Mouse (Mus musculus): Measurements from ENCODE around the gene Camk2g. TPM values are rescaled to one million over a fixed set of nuclear protein-coding genes. Genes with fewer than 3 reads are reported as not detected.
"Not testable (repeated sequence)": the region's sequence is repeated elsewhere in the genome, so short reads cannot be mapped to it uniquely, and the experiment has no call there.

The Camk2g gene
- polyA plus RNA-seq, 1 experiment from 2014 or later = 43.7 TPM

- WGBS = 85% methylated on average over 10 of the region's 10 CpGs
- no peak overlapping the region for H3K9ac ChIP-seq (ENCODE audit: low read length)
- peaks cover 32% of the 10 kb centered on the region for H3K36me3 ChIP-seq (ENCODE audit: control insufficient read depth, insufficient read depth, low read length)
- no peak overlapping the region for H3K27ac ChIP-seq (ENCODE audit: low read length)
- H3K4me3 ChIP-seq (replicated peaks; ENCODE audit: low read length) = no peak overlapping the region
- H3K27me3 ChIP-seq (ENCODE audit: control insufficient read depth, insufficient read depth, low read length) = no peaks in the 10 kb centered on the region
- no peak overlapping the region for H3K4me2 ChIP-seq (ENCODE audit: low read depth, low read length)
- ATAC-seq (ENCODE audit: insufficient read depth, low FRiP score) = no peak
- H3K4me1 ChIP-seq (ENCODE audit: control insufficient read depth, insufficient read depth, low read length) = no peaks in the 10 kb centered on the region
- H3K9me3 ChIP-seq (replicated peaks; ENCODE audit: control insufficient read depth, low read length) = no peaks in the 10 kb centered on the region
Measured at GRCm38 (mm10) chr14:20718443-20718842, 75.4 kb downstream of the Camk2g start.

GRCm38 (mm10) chr14:20713832-20714231 is 80.1 kb downstream of the Camk2g start:
- peak; percentile 71 for ATAC-seq (ENCODE audit: insufficient read depth, low FRiP score)
- H3K9me3 ChIP-seq (replicated peaks; ENCODE audit: control insufficient read depth, low read length) = no peaks in the 10 kb centered on the region
- 0 out of 2 replicates have a peak overlapping the region, but pooled peaks have one; percentile 22 for H3K9ac ChIP-seq (ENCODE audit: low read length)
- H3K4me1 ChIP-seq (ENCODE audit: control insufficient read depth, insufficient read depth, low read length) = peaks cover 8% of the 10 kb centered on the region
- H3K27me3 ChIP-seq (ENCODE audit: control insufficient read depth, insufficient read depth, low read length) = no peaks in the 10 kb centered on the region
- 58% methylated on average over 11 of the region's 11 CpGs for WGBS
- H3K4me2 ChIP-seq (ENCODE audit: low read depth, low read length) = no peak overlapping the region
- H3K27ac ChIP-seq (ENCODE audit: low read length) = peak overlapping the region; percentile 22; the same call in 1 of the 2 replicates
- no peak overlapping the region for H3K4me3 ChIP-seq (replicated peaks; ENCODE audit: low read length)
- peaks cover 29% of the 10 kb centered on the region for H3K36me3 ChIP-seq (ENCODE audit: control insufficient read depth, insufficient read depth, low read length)

GRCm38 (mm10) chr14:20708239-20708638 is 85.6 kb downstream of the Camk2g start:
- no peak for ATAC-seq (ENCODE audit: insufficient read depth, low FRiP score)
- peak overlapping the region; percentile 100 for H3K4me3 ChIP-seq (replicated peaks; ENCODE audit: low read length)
- peak overlapping the region; percentile 99 for H3K9ac ChIP-seq (ENCODE audit: low read length)
- H3K27me3 ChIP-seq (ENCODE audit: control insufficient read depth, insufficient read depth, low read length) = no peaks in the 10 kb centered on the region
- no peak overlapping the region; the same call in 1 of the 2 replicates for H3K27ac ChIP-seq (ENCODE audit: low read length)
- no peaks in the 10 kb centered on the region for H3K9me3 ChIP-seq (replicated peaks; ENCODE audit: control insufficient read depth, low read length)
- 5% methylated on average over 10 of the region's 10 CpGs for WGBS
- peaks cover 21% of the 10 kb centered on the region for H3K4me1 ChIP-seq (ENCODE audit: control insufficient read depth, insufficient read depth, low read length)
- peak overlapping the region; percentile 72 for H3K4me2 ChIP-seq (ENCODE audit: low read depth, low read length)
- H3K36me3 ChIP-seq (ENCODE audit: control insufficient read depth, insufficient read depth, low read length) = peaks cover 15% of the 10 kb centered on the region

- Histone ChIP-seq H3K9me3 (replicated peaks; ENCODE audit: control insufficient read depth, low read length) (no peaks in the 10 kb centered on the region), H3K9ac (ENCODE audit: low read length) (peak within 1 kb of the TSS; percentile 99), H3K4me2 (ENCODE audit: low read depth, low read length) (peak within 1 kb of the TSS; percentile 72), H3K4me3 (replicated peaks; ENCODE audit: low read length) (peak within 1 kb of the TSS; percentile 100), H3K27ac (ENCODE audit: low read length) (peak within 1 kb of the TSS; percentile 84), H3K27me3 (ENCODE audit: control insufficient read depth, insufficient read depth, low read length) (no peaks in the 10 kb centered on the region), H3K36me3 (ENCODE audit: control insufficient read depth, insufficient read depth, low read length) (peaks cover 11% of the 10 kb centered on the region; the same call in 1 of the 2 replicates), H3K4me1 (ENCODE audit: control insufficient read depth, insufficient read depth, low read length) (peaks cover 21% of the 10 kb centered on the region)
- ATAC-seq (ENCODE audit: insufficient read depth, low FRiP score) = peak; percentile 94
- WGBS = under 1% methylated on average over 80 of the region's 80 CpGs
Measured at GRCm38 (mm10) chr14:20707201-20708190, 86.4 kb downstream of the Camk2g start, which contains the start of gene Zswim8. TSS of gene Zswim8 (plus strand) at chr14:20707552.

- not testable (repeated sequence) for H3K9me3 ChIP-seq (replicated peaks; ENCODE audit: control insufficient read depth, low read length); ATAC-seq (ENCODE audit: insufficient read depth, low FRiP score); H3K36me3 ChIP-seq (ENCODE audit: control insufficient read depth, insufficient read depth, low read length); H3K27me3 ChIP-seq (ENCODE audit: control insufficient read depth, insufficient read depth, low read length)
- peak overlapping the region; percentile 93 for H3K4me3 ChIP-seq (replicated peaks; ENCODE audit: low read length)
- peak overlapping the region; percentile 90 for H3K27ac ChIP-seq (ENCODE audit: low read length)
- peak overlapping the region; percentile 68 for H3K4me2 ChIP-seq (ENCODE audit: low read depth, low read length)
- H3K4me1 ChIP-seq (ENCODE audit: control insufficient read depth, insufficient read depth, low read length) = peaks cover 25% of the 10 kb centered on the region
- H3K9ac ChIP-seq (ENCODE audit: low read length) = peak overlapping the region; percentile 94
- 9% methylated on average over 8 of the region's 8 CpGs for WGBS
Measured at GRCm38 (mm10) chr14:20703461-20703860, 90.4 kb downstream of the Camk2g start.

GRCm38 (mm10) chr14:20702741-20703381 is 91.0 kb downstream of the Camk2g start, which contains the start of gene Chchd1:
TSS of gene Chchd1 (plus strand) at chr14:20703006.
- under 1% methylated on average over 61 of the region's 61 CpGs for WGBS
- H3K27me3 ChIP-seq (ENCODE audit: control insufficient read depth, insufficient read depth, low read length) = no peaks in the 10 kb centered on the region
- peak within 1 kb of the TSS; percentile 90 for H3K27ac ChIP-seq (ENCODE audit: low read length)

GRCm38 (mm10) chr14:20702096-20702740 is 91.7 kb downstream of the Camk2g start:
- H3K4me3 ChIP-seq (replicated peaks; ENCODE audit: low read length) = peak overlapping the region; percentile 93
- no peak for ATAC-seq (ENCODE audit: insufficient read depth, low FRiP score)
- peak overlapping the region; percentile 68 for H3K4me2 ChIP-seq (ENCODE audit: low read depth, low read length)
- no peaks in the 10 kb centered on the region for H3K27me3 ChIP-seq (ENCODE audit: control insufficient read depth, insufficient read depth, low read length)
- H3K4me1 ChIP-seq (ENCODE audit: control insufficient read depth, insufficient read depth, low read length) = peaks cover 35% of the 10 kb centered on the region
- peak overlapping the region; percentile 90 for H3K27ac ChIP-seq (ENCODE audit: low read length)
- H3K36me3 ChIP-seq (ENCODE audit: control insufficient read depth, insufficient read depth, low read length) = peaks cover 4% of the 10 kb centered on the region; the same call in 1 of the 2 replicates
- WGBS = 4% methylated on average over 15 of the region's 15 CpGs
- no peaks in the 10 kb centered on the region for H3K9me3 ChIP-seq (replicated peaks; ENCODE audit: control insufficient read depth, low read length)
- peak overlapping the region; percentile 94 for H3K9ac ChIP-seq (ENCODE audit: low read length)

More at GRCm38 (mm10) chr14:20702741-20703381, 91.0 kb downstream of the Camk2g start, which contains the start of gene Chchd1:
- H3K9me3 ChIP-seq (replicated peaks; ENCODE audit: control insufficient read depth, low read length) = no peaks in the 10 kb centered on the region
- H3K36me3 ChIP-seq (ENCODE audit: control insufficient read depth, insufficient read depth, low read length) = peaks cover 4% of the 10 kb centered on the region; the same call in 1 of the 2 replicates
- peak; percentile 78 for ATAC-seq (ENCODE audit: insufficient read depth, low FRiP score)
- H3K4me1 ChIP-seq (ENCODE audit: control insufficient read depth, insufficient read depth, low read length) = peaks cover 28% of the 10 kb centered on the region
- peak within 1 kb of the TSS; percentile 94 for H3K9ac ChIP-seq (ENCODE audit: low read length)
- H3K4me2 ChIP-seq (ENCODE audit: low read depth, low read length) = peak within 1 kb of the TSS; percentile 68
- H3K4me3 ChIP-seq (replicated peaks; ENCODE audit: low read length) = peak within 1 kb of the TSS; percentile 93

- WGBS = 68% methylated on average over 8 of the region's 8 CpGs
- H3K9me3 ChIP-seq (replicated peaks; ENCODE audit: control insufficient read depth, low read length) = no peaks in the 10 kb centered on the region
- peak overlapping the region; percentile 93 for H3K4me3 ChIP-seq (replicated peaks; ENCODE audit: low read length)
- H3K27me3 ChIP-seq (ENCODE audit: control insufficient read depth, insufficient read depth, low read length) = no peaks in the 10 kb centered on the region
- H3K4me2 ChIP-seq (ENCODE audit: low read depth, low read length) = peak overlapping the region; percentile 68
- H3K27ac ChIP-seq (ENCODE audit: low read length) = 0 out of 2 replicates have a peak overlapping the region, but pooled peaks have one; percentile 9
- 0 out of 2 replicates have a peak overlapping the region, but pooled peaks have one; percentile 15 for H3K9ac ChIP-seq (ENCODE audit: low read length)
- peaks cover 38% of the 10 kb centered on the region for H3K4me1 ChIP-seq (ENCODE audit: control insufficient read depth, insufficient read depth, low read length)
- H3K36me3 ChIP-seq (ENCODE audit: control insufficient read depth, insufficient read depth, low read length) = peaks cover 4% of the 10 kb centered on the region; the same call in 1 of the 2 replicates
- ATAC-seq (ENCODE audit: insufficient read depth, low FRiP score) = no peak
Measured at GRCm38 (mm10) chr14:20701554-20701953, 92.3 kb downstream of the Camk2g start.

Measured in stomach, embryonic 16.5 days (tissue).